In the genomic region with DNA sequence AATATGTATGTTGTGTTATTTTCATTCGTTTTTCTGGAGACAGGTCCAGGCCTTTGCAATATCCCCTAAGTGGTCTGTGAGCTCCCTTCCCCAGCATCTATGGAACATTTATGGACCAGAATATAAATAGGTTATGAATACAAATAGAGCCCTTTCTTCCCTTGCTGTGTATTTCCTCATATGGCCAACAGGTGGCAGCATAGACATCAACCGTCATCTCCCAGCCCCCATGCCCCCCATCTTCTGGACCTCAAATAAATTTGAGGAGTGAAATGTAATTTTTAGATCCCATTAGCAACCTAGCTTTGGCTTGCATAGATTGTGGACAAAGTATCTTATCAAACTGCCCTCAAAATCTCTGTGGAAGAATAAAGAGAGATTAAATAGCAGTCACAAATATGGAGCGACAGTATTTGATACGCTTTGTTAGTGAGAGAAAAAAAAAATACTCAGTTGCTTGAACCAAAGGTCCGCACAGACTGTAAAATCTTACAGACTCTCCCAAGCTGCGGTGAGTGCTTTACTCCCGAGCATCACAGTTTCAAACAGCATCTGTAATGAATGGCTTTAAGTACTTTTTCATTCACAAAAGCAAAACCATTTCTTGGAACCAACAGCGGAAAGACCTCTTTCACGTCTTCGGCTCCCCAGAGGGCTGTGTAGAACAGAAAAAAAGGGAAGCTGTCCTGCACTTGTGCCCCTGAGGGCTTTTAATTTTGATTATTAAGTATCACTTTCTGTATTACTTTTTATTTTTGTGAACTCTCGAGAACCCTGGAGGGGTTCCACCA, we compare ENCODE assay signal across 9 mouse cellular contexts.
DNase-seq lines count a peak whose midpoint lies in the region; ATAC-seq and TF ChIP-seq lines count a peak whose summit lies in the region.
"Had no signal": no experiment of that assay in that cellular context is flagged by ENCODE, and none has a peak within 500 bp of the region (broad histone marks: within the 10 kb centered on the region; RNA-seq: fewer than 3 reads in every experiment).

No protein-coding gene starts in this region.

- intact Hi-C loops in heart, adult 2 months (cut with DNase I): loop anchor here (2.0 to 10.0 kb wide), 2 partner anchors 102 to 498 kb away; a partner anchor contains a TSS

- no peaks in the 10 kb centered on the region for H3K9me3 ChIP-seq in heart, embryonic 11.5 days (replicated peaks; ENCODE audit: control insufficient read depth, low read length)

- H3K36me3 ChIP-seq in heart, adult 2 months (ENCODE audit: control insufficient read depth, insufficient read depth, low read length): no peaks in the 10 kb centered on the region
- H3K36me3 ChIP-seq in heart, embryonic 11.5 days (ENCODE audit: control insufficient read depth, insufficient read depth, low read length): no peaks in the 10 kb centered on the region
- no peaks in the 10 kb centered on the region for H3K36me3 ChIP-seq in testis, adult 2 months (ENCODE audit: control insufficient read depth, insufficient read depth, low read length)

- no peak for ATAC-seq in heart, embryonic 11.5 days (replicated peaks; ENCODE audit: insufficient number of reproducible peaks, low FRiP score, low TSS enrichment)

- H3K27me3 ChIP-seq in heart, adult 2 months (ENCODE audit: control insufficient read depth, insufficient read depth, low read length): no peaks in the 10 kb centered on the region
- H3K27me3 ChIP-seq in heart, embryonic 11.5 days (ENCODE audit: control insufficient read depth, insufficient read depth, low read length): no peaks in the 10 kb centered on the region
- no peaks in the 10 kb centered on the region for H3K27me3 ChIP-seq in testis, adult 2 months (ENCODE audit: control insufficient read depth, insufficient read depth, low read length)

- 59% methylated on average over 11 of the region's 11 CpGs for WGBS in heart, adult 2 months
- WGBS in heart, embryonic 11.5 days (ENCODE audit: insufficient replicate concordance): 68% methylated on average over 11 of the region's 11 CpGs
- WGBS in lung, adult 2 months: 66% methylated on average over 11 of the region's 11 CpGs

- H3K9ac ChIP-seq in heart, adult 2 months (ENCODE audit: low read depth, low read length): no peak overlapping the region
- H3K9ac ChIP-seq in heart, embryonic 11.5 days (ENCODE audit: low read depth, low read length): no peak overlapping the region

- H3K4me1 ChIP-seq in heart, adult 2 months (ENCODE audit: control insufficient read depth, insufficient read depth, low read length): no peaks in the 10 kb centered on the region
- no peaks in the 10 kb centered on the region for H3K4me1 ChIP-seq in heart, embryonic 11.5 days (ENCODE audit: control insufficient read depth, insufficient read depth, low read length)
- H3K4me1 ChIP-seq in testis, adult 2 months (ENCODE audit: control insufficient read depth, insufficient read depth, low read length): no peaks in the 10 kb centered on the region; the same call in 1 of the 2 replicates
- no peaks in the 10 kb centered on the region for H3K4me1 ChIP-seq in lung, adult 2 months (ENCODE audit: control insufficient read depth, insufficient read depth, low read length)
- H3K4me1 ChIP-seq: megakaryocyte, embryonic 14.5 days had no signal

- peak; percentile 93 for TF ChIP-seq CTCF in heart, adult 2 months (IDR thresholded peaks at IDR 0.05)
- TF ChIP-seq CTCF in testis, adult 2 months (IDR thresholded peaks at IDR 0.05; ENCODE audit: control insufficient read depth, insufficient read depth, insufficient replicate concordance, low read depth, low read length): peak; percentile 59; the same call in 1 of the 2 replicates
- TF ChIP-seq CTCF in lung, adult 2 months (IDR thresholded peaks at IDR 0.05; ENCODE audit: insufficient read depth, low read length): peak; percentile 67

- TF ChIP-seq POLR2A in heart, adult 2 months (IDR thresholded peaks at IDR 0.05; ENCODE audit: insufficient read depth, low read depth, low read length): no peak
- no peak for TF ChIP-seq POLR2A in testis, adult 2 months (IDR thresholded peaks at IDR 0.05; ENCODE audit: control insufficient read depth, low read depth, low read length)
- no peak for TF ChIP-seq POLR2A in lung, adult 2 months (IDR thresholded peaks at IDR 0.05; ENCODE audit: borderline replicate concordance, extremely low read depth, low read depth, low read length)

- no peak overlapping the region for H3K4me2 ChIP-seq in heart, embryonic 11.5 days

- no peak overlapping the region for H3K4me3 ChIP-seq in heart, adult 2 months
- H3K4me3 ChIP-seq in heart, embryonic 11.5 days (ENCODE audit: low read depth, low read length): no peak overlapping the region
- no peak overlapping the region for H3K4me3 ChIP-seq in testis, adult 2 months (ENCODE audit: control insufficient read depth, low read depth, low read length)
- H3K4me3 ChIP-seq in lung, adult 2 months (replicated peaks; ENCODE audit: extremely low read depth, low read depth, low read length): no peak overlapping the region
- H3K4me3 ChIP-seq: megakaryocyte, embryonic 14.5 days had no signal

- H3K79me2 ChIP-seq in heart, adult 2 months (replicated peaks; ENCODE audit: control insufficient read depth, insufficient read depth, low read length): no peaks in the 10 kb centered on the region

- no peak for TF ChIP-seq EP300 in heart, adult 2 months (IDR thresholded peaks at IDR 0.05; ENCODE audit: insufficient read depth, low read depth, low read length)

- no peak for DNase-seq in heart, adult 2 months
- DNase-seq in testis, postnatal 14 days (ENCODE audit: low spot score): no peak
- DNase-seq in lung, adult 2 months: peak; percentile 15
- peak; percentile 40 for DNase-seq in thymus, postnatal 25 days
- DNase-seq in adrenal gland, postnatal 14 days: no peak
- DNase-seq in gastrocnemius, postnatal 25 days: no peak

- H3K27ac ChIP-seq in heart, adult 2 months: no peak overlapping the region
- no peak overlapping the region for H3K27ac ChIP-seq in heart, embryonic 11.5 days (ENCODE audit: low read depth, low read length)
- no peak overlapping the region for H3K27ac ChIP-seq in testis, adult 2 months (ENCODE audit: control insufficient read depth, insufficient read depth, low read depth, low read length)

Comparison
In these comparisons a context has a peak if more than half of its experiments do, and no peak if none do; other contexts are left out.
1. DNase-seq: peak in lung, adult 2 months (single experiment) and thymus, postnatal 25 days (single experiment); none in heart, adult 2 months (0 of 2), testis, postnatal 14 days (single experiment), adrenal gland, postnatal 14 days (single experiment) and gastrocnemius, postnatal 25 days (single experiment).
2. Peak in every context shown above with its lines, with median percentiles within 50 percentile points of each other: CTCF ChIP-seq.